In genomic region chr15:98527056-98527771, GRCm38 (mm10) we compare ENCODE assay signal across 43 mouse cellular contexts. TPM values are rescaled to one million over a fixed set of nuclear protein-coding genes. Genes with fewer than 3 reads are reported as not detected.
DNase-seq lines count a peak whose midpoint lies in the region; TF ChIP-seq lines count a peak whose summit lies in the region.
"Had no signal": no experiment of that assay in that cellular context is flagged by ENCODE, and none has a peak within 500 bp of the region (broad histone marks: within the 10 kb centered on the region; RNA-seq: fewer than 3 reads in every experiment).

No protein-coding gene starts in this region.

- TF ChIP-seq POLR2A in ES-Bruce4 (IDR thresholded peaks at IDR 0.05; ENCODE audit: insufficient read depth, low read length): no peak

- peaks cover 4% of the 10 kb centered on the region for H3K4me1 ChIP-seq in ES-Bruce4 (ENCODE audit: control insufficient read depth, insufficient read depth, low read length)

- H3K27ac ChIP-seq in gastrocnemius, adult 2 months: peak overlapping the region; percentile 65
- H3K27ac ChIP-seq in ES-Bruce4 (ENCODE audit: insufficient read depth, low read length): peak overlapping the region; percentile 62
- H3K27ac ChIP-seq: embryonic facial prominence, embryonic 13.5 days; heart, embryonic 10.5 days; heart, embryonic 15.5 days; hindbrain, embryonic 13.5 days; kidney, postnatal 0 days; midbrain, embryonic 13.5 days had no signal

- no peak overlapping the region; the same call in 1 of the 2 replicates for H3K4me3 ChIP-seq in gastrocnemius, adult 2 months
- no peak overlapping the region for H3K4me3 ChIP-seq in ES-Bruce4 (ENCODE audit: low read depth, low read length)
- H3K4me3 ChIP-seq: embryonic facial prominence, embryonic 13.5 days; erythroblast, embryonic 14.5 days; heart, embryonic 10.5 days; heart, embryonic 15.5 days; hindbrain, embryonic 13.5 days; megakaryocyte, embryonic 14.5 days; midbrain, embryonic 13.5 days had no signal

- intact Hi-C loops in gastrocnemius, adult 2 months (cut with DNase I): no loop called here
- intact Hi-C loops in heart, postnatal 25 days (cut with DNase I): no loop called here

- DNase-seq in gastrocnemius, adult 2 months: no peak
- no peak for DNase-seq in gastrocnemius, adult 8-10 months (ENCODE audit: low spot score in 2 of 2)
- peak; percentile 38 for DNase-seq in adipocyte (ENCODE audit: low spot score)
- no peak for DNase-seq in layer of hippocampus, adult 18-20 months (ENCODE audit: low spot score in 2 of 2)
- no peak for DNase-seq in heart, postnatal 25 days (ENCODE audit: low spot score)
- DNase-seq in testis, postnatal 10 days (ENCODE audit: low spot score): no peak
- DNase-seq: adrenal gland, adult 2 months; adrenal gland, postnatal 36 days; cerebellum, adult 18-20 months; cerebellum, postnatal 10 days; heart, postnatal 36 days; kidney, adult 8-10 months; kidney, postnatal 4 days; layer of hippocampus, adult 9-11 months; lung, adult 18-20 months; lung, postnatal 4 days; right cerebral cortex, postnatal 14 days; thymus, postnatal 14 days had no signal

- no peak for TF ChIP-seq EP300 in ES-Bruce4 (IDR thresholded peaks at IDR 0.05; ENCODE audit: insufficient read depth, low read depth, low read length)

- no peak for TF ChIP-seq CTCF in gastrocnemius, adult 2 months (IDR thresholded peaks at IDR 0.05)
- no peak for TF ChIP-seq CTCF in ES-Bruce4 (IDR thresholded peaks at IDR 0.05; ENCODE audit: low read depth, low read length)

- no peaks in the 10 kb centered on the region for H3K9me3 ChIP-seq in ES-Bruce4 (replicated peaks; ENCODE audit: control insufficient read depth, insufficient read depth, low read length, poor library complexity, severe bottlenecking)
- H3K9me3 ChIP-seq: embryonic facial prominence, embryonic 13.5 days; heart, embryonic 10.5 days; heart, embryonic 15.5 days; hindbrain, embryonic 13.5 days; megakaryocyte, embryonic 14.5 days; midbrain, embryonic 13.5 days had no signal

- H3K9ac ChIP-seq in ES-Bruce4 (ENCODE audit: low read depth, poor library complexity, severe bottlenecking): peak overlapping the region; percentile 21; the same call in 1 of the 2 replicates
- H3K9ac ChIP-seq: embryonic facial prominence, embryonic 13.5 days; heart, embryonic 15.5 days; hindbrain, embryonic 13.5 days; midbrain, embryonic 13.5 days had no signal

- peaks cover 94% of the 10 kb centered on the region for H3K36me3 ChIP-seq in ES-Bruce4 (ENCODE audit: control insufficient read depth, insufficient read depth, low read length, poor library complexity, severe bottlenecking)

- H3K27me3 ChIP-seq in ES-Bruce4 (ENCODE audit: control insufficient read depth, insufficient read depth, low read length, poor library complexity, severe bottlenecking): no peaks in the 10 kb centered on the region
- H3K27me3 ChIP-seq: embryonic facial prominence, embryonic 13.5 days; heart, embryonic 15.5 days; hindbrain, embryonic 13.5 days; megakaryocyte, embryonic 14.5 days; midbrain, embryonic 13.5 days had no signal

RNA-seq across cellular contexts. Expression of gene Kansl2, which starts 6.8 kb away (rescaled TPM):
- 10 to 100 TPM; 64.7 to 66.3 TPM for total RNA-seq in gastrocnemius, adult 2 months (2021)
- total RNA-seq in gastrocnemius, adult 8-10 months (2022): 10 to 100 TPM; 65.5 to 72.7 (median 69.8) TPM
- 116 and 119 TPM in 2 replicates for polyA plus RNA-seq in ES-Bruce4 (2011; ENCODE audit: insufficient read depth, insufficient read length, low read depth, missing spikeins)
- 10 to 100 TPM; 54.3 to 56.3 TPM for total RNA-seq in layer of hippocampus, adult 18-20 months (2021)
- 10 to 100 TPM; 74.0 to 75.6 TPM for total RNA-seq in heart, postnatal 25 days (2021)

RNA-seq across cellular contexts. Expression of gene Olfr279, which starts 35.0 kb away (rescaled TPM):
- total RNA-seq in gastrocnemius, adult 2 months (2021): not detected
- not detected for total RNA-seq in gastrocnemius, adult 8-10 months (2022)
- 0.10 TPM in 1 of 2 replicates, not detected in the other for polyA plus RNA-seq in ES-Bruce4 (2011; ENCODE audit: insufficient read depth, insufficient read length, low read depth, missing spikeins)
- total RNA-seq in layer of hippocampus, adult 18-20 months (2021): not detected
- total RNA-seq in heart, postnatal 25 days (2021): not detected
- total RNA-seq: adrenal gland, adult 2 months; adrenal gland, postnatal 36 days; common myeloid progenitor, adult 5-6 weeks; gastrocnemius, adult 18-20 months; heart, postnatal 36 days; liver, adult 2 months had no signal
- polyA plus RNA-seq: adrenal gland, adult 2 months; brain, embryonic 14.5 days; embryonic facial prominence, embryonic 13.5 days; erythroblast, embryonic 14.5 days; forebrain, embryonic 14.5 days; frontal cortex, adult 2 months; gonadal fat pad, adult 2 months; heart, embryonic 10.5 days; heart, embryonic 15.5 days; hindbrain, embryonic 13.5 days; intestine, embryonic 16.5 days; kidney, postnatal 0 days; limb, embryonic 11.5 days; liver, adult 2 months; lung, postnatal 0 days; midbrain, embryonic 13.5 days; neural tube, embryonic 14.5 days; small intestine, adult 2 months; stomach, embryonic 14.5 days had no signal

RNA-seq across cellular contexts. Expression of gene Ccnt1, which starts 43.5 kb away (rescaled TPM):
- 10 to 100 TPM; 20.4 to 20.5 TPM for total RNA-seq in gastrocnemius, adult 2 months (2021)
- total RNA-seq in gastrocnemius, adult 8-10 months (2022): 10 to 100 TPM; 14.3 to 19.4 (median 15.7) TPM
- polyA plus RNA-seq in ES-Bruce4 (2011; ENCODE audit: insufficient read depth, insufficient read length, low read depth, missing spikeins): 66.8 and 73.1 TPM in 2 replicates
- 10 to 100 TPM; 39.6 to 43.9 TPM for total RNA-seq in layer of hippocampus, adult 18-20 months (2021)
- 10 to 100 TPM; 31.0 to 31.9 TPM for total RNA-seq in heart, postnatal 25 days (2021)

RNA-seq across cellular contexts. Expression of gene 4930415O20Rik, which starts 43.6 kb away (rescaled TPM):
- 1 to 10 TPM in 1 of 2 experiments, not detected in 1; 1.2 TPM for total RNA-seq in gastrocnemius, adult 2 months (2021)
- total RNA-seq in gastrocnemius, adult 8-10 months (2022): under 1 TPM in 1 of 4 experiments, not detected in 3; 0.63 TPM
- 1.7 and 2.6 TPM in 2 replicates for polyA plus RNA-seq in ES-Bruce4 (2011; ENCODE audit: insufficient read depth, insufficient read length, low read depth, missing spikeins)
- not detected for total RNA-seq in layer of hippocampus, adult 18-20 months (2021)
- 1 to 10 TPM in 1 of 2 experiments, under 1 TPM in 1; 0.68 to 1.0 TPM for total RNA-seq in heart, postnatal 25 days (2021)
- total RNA-seq: common myeloid progenitor, adult 5-6 weeks; ES-E14; left cerebral cortex, postnatal 14 days; liver, adult 2 months had no signal
- polyA plus RNA-seq: brain, embryonic 14.5 days; embryonic facial prominence, embryonic 13.5 days; erythroblast, embryonic 14.5 days; forebrain, embryonic 14.5 days; hindbrain, embryonic 13.5 days; liver, adult 2 months; midbrain, embryonic 13.5 days; stomach, embryonic 14.5 days had no signal

RNA-seq across cellular contexts. Expression of gene Lalba, which starts 44.7 kb away (rescaled TPM):
- total RNA-seq in gastrocnemius, adult 2 months (2021): not detected
- total RNA-seq in gastrocnemius, adult 8-10 months (2022): not detected
- not detected in 2 replicates for polyA plus RNA-seq in ES-Bruce4 (2011; ENCODE audit: insufficient read depth, insufficient read length, low read depth, missing spikeins)
- not detected for total RNA-seq in layer of hippocampus, adult 18-20 months (2021)
- total RNA-seq in heart, postnatal 25 days (2021): not detected
- total RNA-seq: adrenal gland, adult 2 months; adrenal gland, postnatal 36 days; common myeloid progenitor, adult 5-6 weeks; ES-E14; gastrocnemius, adult 18-20 months; heart, postnatal 36 days; left cerebral cortex, postnatal 14 days; liver, adult 2 months had no signal
- polyA plus RNA-seq: adrenal gland, adult 2 months; brain, embryonic 14.5 days; embryonic facial prominence, embryonic 13.5 days; erythroblast, embryonic 14.5 days; forebrain, embryonic 14.5 days; frontal cortex, adult 2 months; heart, embryonic 10.5 days; heart, embryonic 15.5 days; hindbrain, embryonic 13.5 days; intestine, embryonic 16.5 days; limb, embryonic 11.5 days; liver, adult 2 months; midbrain, embryonic 13.5 days; neural tube, embryonic 14.5 days; small intestine, adult 2 months; stomach, embryonic 14.5 days; testis, adult 2 months had no signal
